Mouse (Mus musculus) adrenal gland, postnatal 25 days (tissue): ENCODE results near the gene Tln1. TPM values are rescaled to one million over a fixed set of nuclear protein-coding genes. Genes with fewer than 3 reads are reported as not detected.
"Not testable (repeated sequence)": the region's sequence is repeated elsewhere in the genome, so short reads cannot be mapped to it uniquely, and the experiment has no call there.

ENCODE experiments used
- DNase-seq: peaks from one replicate; pipeline ENCODE4 v3.0.0; 2021; ENCODE audit warnings: mixed read lengths
- total RNA-seq: library from RNA; stranded (reverse); gene quantifications from 2 replicates; pipeline ENCODE4 v1.2.3, GENCODE M21; 2021

Tln1 gene
- total RNA-seq, 1 experiment from 2014 or later = 303 TPM

DNA sequence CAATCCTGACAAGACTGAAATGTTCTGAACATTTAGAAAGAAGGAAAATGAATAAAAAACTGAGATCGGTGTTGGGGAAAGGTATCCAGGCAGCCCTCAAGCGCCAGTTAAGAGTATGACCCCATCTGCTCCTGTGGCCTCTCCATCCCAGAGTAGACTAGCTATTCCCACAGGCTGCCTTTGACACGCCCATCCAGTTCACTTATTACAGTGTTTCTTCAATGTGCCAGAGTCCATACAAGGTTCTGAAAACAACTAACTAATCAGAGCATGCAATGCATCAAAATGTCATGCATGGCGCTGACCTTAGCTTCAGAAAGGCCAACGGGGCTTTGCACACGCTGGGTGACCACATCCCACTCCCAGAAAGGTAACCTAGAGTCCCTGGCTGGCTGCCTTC, 59.0 kb downstream of the Tln1 start:
- no peak for DNase-seq

GRCm38 (mm10) chr4:43503041-43503440, 59.5 kb downstream of the Tln1 start:
- no peak for DNase-seq

DNA sequence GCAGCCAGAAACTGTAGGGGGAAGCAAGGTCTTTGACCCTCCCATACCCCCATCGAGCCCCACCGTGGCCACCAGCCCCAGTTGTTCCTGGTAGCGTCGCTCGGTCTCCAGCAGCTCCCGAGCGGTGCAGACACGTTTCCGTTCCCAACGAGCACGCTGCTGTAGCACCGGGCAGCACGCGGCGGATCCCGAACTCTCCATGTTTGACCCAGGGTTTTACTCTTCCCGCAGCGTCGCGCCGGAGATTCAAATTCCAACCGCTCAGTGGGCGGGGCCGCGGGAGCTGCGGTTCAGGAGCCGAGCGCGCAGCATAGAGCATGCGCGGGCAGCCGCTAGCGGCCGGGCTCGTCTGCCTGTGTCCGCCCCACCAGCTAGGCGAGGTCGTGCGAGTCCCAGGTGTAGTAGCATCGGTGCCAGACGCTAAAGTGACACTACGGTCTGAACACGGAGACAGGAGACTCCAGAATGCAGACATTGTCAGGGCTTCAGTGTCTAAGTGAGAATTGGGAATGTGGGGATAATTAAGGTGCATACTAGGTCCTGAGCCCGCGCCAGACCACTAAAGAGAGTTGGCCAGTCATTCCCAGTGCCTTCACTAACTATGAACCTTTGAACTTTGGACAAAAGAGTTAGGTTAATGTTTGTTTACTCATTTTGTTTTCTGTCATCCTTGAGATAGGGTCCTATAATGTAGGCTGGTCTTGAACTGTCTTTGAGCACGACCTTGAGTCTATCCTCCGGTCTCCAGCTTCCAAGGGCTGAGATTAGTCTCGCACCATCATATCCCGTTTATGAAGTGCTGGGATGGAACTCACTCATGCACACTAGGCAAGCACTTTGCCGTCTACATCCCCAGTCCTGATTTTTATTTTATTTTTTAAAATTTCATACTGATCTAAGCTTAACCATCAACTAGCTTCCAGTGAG, 62.8 kb downstream of the Tln1 start, which contains the start of gene Arhgef39:
Arhgef39 (minus strand) TSS at position 289 of the 927 bp plus-strand sequence.
- peak; percentile 90 for DNase-seq

DNA sequence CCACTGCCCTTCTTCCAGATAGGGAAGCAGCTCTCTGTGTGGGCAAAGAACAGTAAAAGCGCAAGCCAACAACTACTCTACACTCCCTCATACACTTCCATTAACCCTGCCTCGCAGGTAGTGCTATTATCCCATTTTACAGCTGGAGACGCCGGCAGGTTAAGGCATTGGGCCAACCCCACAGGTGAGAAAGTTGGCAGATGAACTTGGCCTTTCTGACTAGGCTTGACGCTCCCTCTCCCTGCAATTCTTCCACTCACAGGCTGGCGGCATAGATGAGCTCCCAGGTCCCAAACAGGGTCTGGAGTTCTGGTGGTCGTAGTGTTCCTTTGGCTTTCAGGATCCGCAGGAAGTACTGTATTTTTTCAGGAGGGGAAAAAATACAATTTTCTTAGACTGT, 63.5 kb downstream of the Tln1 start:
- DNase-seq = no peak

GRCm38 (mm10) chr4:43497946-43498345, 64.5 kb downstream of the Tln1 start:
- no peak for DNase-seq

- no peak for DNase-seq
Measured at GRCm38 (mm10) chr4:43497405-43497804, 65.1 kb downstream of the Tln1 start.

DNA sequence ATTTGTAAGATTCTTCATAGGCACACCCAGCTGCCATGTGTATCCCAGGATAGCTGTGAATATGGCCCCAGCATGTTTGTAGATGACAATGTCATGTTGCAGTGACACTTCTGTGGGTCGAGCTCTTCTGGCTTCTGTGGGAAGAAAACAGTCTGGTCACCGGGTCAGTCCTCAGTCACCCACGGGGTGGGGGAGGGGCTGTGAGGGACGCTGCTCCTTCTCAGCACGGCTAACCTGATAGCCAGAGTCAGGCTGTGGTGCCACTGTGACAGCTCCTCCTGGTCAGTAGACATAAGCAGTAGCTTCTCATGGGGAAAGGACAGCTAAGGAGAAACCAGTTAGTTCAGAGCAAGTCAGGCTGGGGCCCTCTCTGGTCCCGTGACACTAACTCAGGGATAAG, 65.9 kb downstream of the Tln1 start:
- DNase-seq = no peak

GRCm38 (mm10) chr4:43493846-43494240, 68.6 kb downstream of the Tln1 start:
- no peak for DNase-seq

GRCm38 (mm10) chr4:43493186-43493845, 69.2 kb downstream of the Tln1 start:
- DNase-seq = peak; percentile 97

- DNase-seq = peak; percentile 91
Measured at GRCm38 (mm10) chr4:43492821-43493185, 69.7 kb downstream of the Tln1 start, which contains the start of gene Ccdc107. Gene Ccdc107, plus strand, starts transcription at chr4:43492900.

GRCm38 (mm10) chr4:43492101-43492820, 70.2 kb downstream of the Tln1 start:
- DNase-seq = no peak

- no peak for DNase-seq
Measured at GRCm38 (mm10) chr4:43490801-43491200, 71.7 kb downstream of the Tln1 start.

DNA sequence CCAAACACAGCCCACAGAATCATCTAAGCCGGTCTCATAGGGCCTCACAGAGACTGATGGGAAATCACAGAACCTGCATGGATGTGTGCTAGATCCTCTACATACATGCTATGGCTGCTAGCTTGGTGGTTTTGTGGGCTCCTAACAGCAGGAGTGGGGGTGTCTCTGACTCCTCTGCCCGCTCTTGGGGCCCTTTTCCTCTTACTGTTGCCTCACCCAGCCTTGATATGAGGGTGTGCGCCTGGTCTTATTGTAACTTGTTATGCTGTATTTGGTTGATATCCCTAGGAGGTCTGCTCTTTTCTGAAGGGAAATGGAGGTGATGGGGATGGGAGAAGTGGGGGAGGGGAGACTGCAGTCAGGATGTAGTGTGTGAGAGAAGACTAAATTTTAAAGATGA, 72.9 kb downstream of the Tln1 start:
- DNase-seq = no peak

GRCm38 (mm10) chr4:43485666-43486065, 76.8 kb downstream of the Tln1 start:
- DNase-seq = not testable (repeated sequence)

DNA sequence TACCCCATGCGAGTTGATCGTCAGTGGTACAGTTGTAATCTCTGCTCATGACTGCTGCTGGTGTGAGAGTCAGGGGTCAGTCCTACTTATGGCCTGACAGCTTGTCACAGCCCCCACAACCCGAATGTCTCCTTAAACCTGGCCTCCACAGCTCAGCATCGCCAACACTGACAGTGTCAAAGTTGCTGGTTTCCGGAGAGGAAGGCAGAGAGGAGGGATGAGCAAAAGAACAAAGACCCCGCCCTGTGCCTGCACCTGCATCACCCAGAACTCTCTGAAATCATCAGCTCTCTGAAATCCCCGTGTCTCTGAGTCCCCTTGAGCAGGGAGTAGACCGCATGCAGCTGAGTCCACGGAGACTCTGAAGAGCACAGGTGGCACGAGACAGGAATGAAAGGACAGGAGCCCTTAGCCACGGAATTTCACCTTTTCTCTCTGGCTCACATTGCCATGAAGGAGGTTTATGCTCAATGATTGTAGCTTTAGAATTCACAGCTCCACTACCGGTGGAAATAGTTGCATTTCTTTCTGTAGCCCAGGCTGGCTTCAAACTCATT, 78.9 kb downstream of the Tln1 start, which contains the start of gene Sit1:
Sit1 (minus strand) TSS at position 200 of the 557 bp plus-strand sequence.
- no peak for DNase-seq

DNA sequence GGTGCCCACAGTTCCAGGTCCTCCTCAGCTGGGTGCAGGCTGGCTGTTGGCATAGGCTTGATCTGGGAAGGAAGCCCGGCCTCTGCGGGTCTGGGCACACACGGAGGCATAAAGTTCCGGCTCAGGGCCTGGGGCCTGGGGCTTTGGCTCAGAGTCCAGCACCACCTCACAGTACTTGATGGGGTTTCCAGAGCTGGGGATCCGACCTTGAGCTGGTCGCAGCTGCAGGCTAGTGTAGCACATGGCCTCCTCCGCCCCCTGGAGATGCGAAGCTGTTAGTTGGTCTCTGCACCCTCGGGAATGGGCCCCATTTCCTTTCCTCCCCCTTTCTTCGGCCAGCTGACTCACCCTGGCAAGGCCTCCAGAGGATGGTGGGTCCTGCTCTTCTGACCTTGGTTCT, 79.9 kb downstream of the Tln1 start:
- DNase-seq = peak; percentile 55

DNA sequence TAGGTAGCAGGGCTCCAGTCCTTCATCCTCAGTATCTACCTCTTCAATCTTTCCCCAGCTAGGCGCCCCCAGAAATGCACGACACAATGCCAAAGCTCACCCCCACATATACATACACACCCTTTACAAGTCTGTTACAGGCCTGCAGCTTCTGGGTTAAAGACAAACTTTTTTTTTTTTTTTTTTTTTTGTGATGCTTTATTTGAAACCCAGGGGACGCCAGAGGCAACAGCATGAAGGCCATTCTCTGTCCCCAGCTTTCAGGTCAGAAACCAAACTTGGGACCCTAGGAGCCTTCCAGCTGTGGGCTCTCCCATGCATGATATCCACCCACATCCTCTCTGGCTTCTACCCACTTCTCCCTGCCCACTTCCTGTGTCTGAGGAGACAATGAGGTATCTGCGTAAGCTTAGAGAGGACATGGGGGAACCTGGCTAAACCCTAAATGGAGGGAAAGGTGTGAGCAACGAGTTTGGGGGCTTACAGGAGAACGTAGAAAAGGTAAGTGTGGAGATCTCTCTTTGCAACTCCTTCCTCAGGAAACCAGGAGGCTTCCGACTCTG, 80.5 kb downstream of the Tln1 start:
- DNase-seq = no peak

Other genes starting within 250 kb of the Tln1 start
- 38.6 and 62.1 TPM in 2 replicates for gene Rusc2, start 180.7 kb downstream of the Tln1 start, total RNA-seq
- not detected in 2 replicates for gene Fam166b, start 133.6 kb downstream of the Tln1 start, total RNA-seq
- 51.3 and 53.2 TPM in 2 replicates for gene Tesk1, start 120.8 kb downstream of the Tln1 start, total RNA-seq
- 2.9 TPM in 1 of 2 replicates, not detected in the other for gene Cd72, start 108.1 kb downstream of the Tln1 start, total RNA-seq
- gene Sit1, start 79.0 kb downstream of the Tln1 start, total RNA-seq = 0.24 TPM in 1 of 2 replicates, not detected in the other
- gene Ccdc107, start 69.8 kb downstream of the Tln1 start, total RNA-seq = 54.6 and 58.2 TPM in 2 replicates
- gene Arhgef39, start 63.0 kb downstream of the Tln1 start, total RNA-seq = 4.6 and 7.4 TPM in 2 replicates
- 0.61 TPM in 1 of 2 replicates, not detected in the other for gene Car9, start 55.7 kb downstream of the Tln1 start, total RNA-seq
- gene Tpm2, start 38.9 kb downstream of the Tln1 start, total RNA-seq = 98.8 and 110 TPM in 2 replicates
- 111 and 172 TPM in 2 replicates for gene Creb3, start 359 bp downstream of the Tln1 start, total RNA-seq
- gene Rgp1, start 16.0 kb upstream of the Tln1 start, total RNA-seq = 50.5 and 58.9 TPM in 2 replicates
- 11.9 and 15.4 TPM in 2 replicates for gene Gba2, start 16.2 kb upstream of the Tln1 start, total RNA-seq
- gene Msmp, start 21.8 kb upstream of the Tln1 start, total RNA-seq = 4.5 and 5.7 TPM in 2 replicates
- gene Npr2, start 69.2 kb upstream of the Tln1 start, total RNA-seq = 26.9 and 37.9 TPM in 2 replicates
- gene Spag8, start 90.9 kb upstream of the Tln1 start, total RNA-seq = 0.55 TPM in 1 of 2 replicates, not detected in the other
- 63.7 and 75.0 TPM in 2 replicates for gene Hint2, start 93.8 kb upstream of the Tln1 start, total RNA-seq
- 4.3 and 7.4 TPM in 2 replicates for gene Tmem8b, start 106.3 kb upstream of the Tln1 start, total RNA-seq
- 0.21 TPM in 1 of 2 replicates, not detected in the other for gene Fam221b, start 106.5 kb upstream of the Tln1 start, total RNA-seq
- gene Olfr70, start 138.1 kb upstream of the Tln1 start, total RNA-seq = not detected in 2 replicates
- gene Olfr71, start 147.6 kb upstream of the Tln1 start, total RNA-seq = not detected in 2 replicates
- gene Hrct1, start 164.5 kb upstream of the Tln1 start, total RNA-seq = 1.5 and 1.9 TPM in 2 replicates
- gene Spaar, start 167.3 kb upstream of the Tln1 start, total RNA-seq = 2.1 and 2.7 TPM in 2 replicates
- not detected in 2 replicates for gene Olfr159, start 208.3 kb upstream of the Tln1 start, total RNA-seq